ENCODE assay signal across 8 mouse cellular contexts in genomic region chr11:57786616-57787418, GRCm38 (mm10). TPM values are rescaled to one million over a fixed set of nuclear protein-coding genes. Genes with fewer than 3 reads are reported as not detected.
DNase-seq lines count a peak whose midpoint lies in the region; ATAC-seq lines count a peak whose summit lies in the region.

No protein-coding gene starts in this region.

- WGBS in midbrain, embryonic 13.5 days = 17% methylated on average over 18 of the region's 18 CpGs

- H3K4me2 ChIP-seq in midbrain, embryonic 13.5 days (replicated peaks) = peak overlapping the region; percentile 22

- H3K9me3 ChIP-seq in midbrain, embryonic 13.5 days = no peaks in the 10 kb centered on the region

- DNase-seq in ovary, postnatal 10 days (ENCODE audit: low spot score) = peak; percentile 12
- DNase-seq in ovary, adult 18-20 months (ENCODE audit: low spot score) = no peak
- DNase-seq in embryo, embryonic 10.5 days (ENCODE audit: low spot score) = peak; percentile 63
- DNase-seq in heart, postnatal 10 days = peak; percentile 30 to 57
- DNase-seq in layer of hippocampus, adult 9-11 months = peak; percentile 45
- no peak for DNase-seq in thymus, postnatal 0 days (ENCODE audit: low spot score)

- H3K27me3 ChIP-seq in midbrain, embryonic 13.5 days = no peaks in the 10 kb centered on the region; the same call in 1 of the 2 replicates

- H3K4me3 ChIP-seq in midbrain, embryonic 13.5 days (replicated peaks) = no peak overlapping the region

- H3K36me3 ChIP-seq in midbrain, embryonic 13.5 days = 0 out of 2 replicates have a peak, but pooled peaks cover 3% of the 10 kb centered on the region

- ATAC-seq in midbrain, embryonic 13.5 days = peak; percentile 70
- ATAC-seq in megakaryocyte progenitor cell, adult 5-6 weeks (replicated peaks; ENCODE audit: poor library complexity) = no peak

- peaks cover 18% of the 10 kb centered on the region for H3K4me1 ChIP-seq in midbrain, embryonic 13.5 days (replicated peaks)

- H3K9ac ChIP-seq in midbrain, embryonic 13.5 days (replicated peaks) = peak overlapping the region; percentile 49; the same call in 1 of the 2 replicates

- intact Hi-C loops in heart, postnatal 10 days (cut with DNase I) = no loop called here

- H3K27ac ChIP-seq in midbrain, embryonic 13.5 days = peak overlapping the region; percentile 76

RNA-seq across cellular contexts. Expression of gene Sap30l, which starts 14.6 kb away (rescaled TPM):
- total RNA-seq in heart, postnatal 10 days (2021) = 10 to 100 TPM; 36.1 to 38.8 TPM
- 8.9 and 9.8 TPM in 2 replicates for polyA plus RNA-seq in midbrain, embryonic 13.5 days (2015; fragmentation: Nextera tagmentation; extraction: Ambion mirVana)
- polyA plus RNA-seq in thymus, postnatal 0 days (2015; fragmentation: Nextera tagmentation; extraction: Ambion mirVana) = 15.6 and 21.3 TPM in 2 replicates
- 19.0 and 22.6 TPM in 2 replicates for total RNA-seq in megakaryocyte progenitor cell, adult 5-6 weeks (2015)
- total RNA-seq in megakaryocyte progenitor cell, adult 5-6 weeks (2017) = 16.5 and 17.0 TPM in 2 replicates

RNA-seq across cellular contexts. Expression of gene Hand1, which starts 45.8 kb away (rescaled TPM):
- total RNA-seq in heart, postnatal 10 days (2021) = under 1 TPM in 1 of 2 experiments, not detected in 1; 0.15 TPM
- polyA plus RNA-seq in midbrain, embryonic 13.5 days (2015; fragmentation: Nextera tagmentation; extraction: Ambion mirVana) = not detected in 2 replicates
- 0.46 and 0.57 TPM in 2 replicates for polyA plus RNA-seq in thymus, postnatal 0 days (2015; fragmentation: Nextera tagmentation; extraction: Ambion mirVana)
- total RNA-seq in megakaryocyte progenitor cell, adult 5-6 weeks (2015) = not detected in 2 replicates
- not detected in 2 replicates for total RNA-seq in megakaryocyte progenitor cell, adult 5-6 weeks (2017)

Comparison
In these comparisons a context has a peak if more than half of its experiments do, and no peak if none do; other contexts are left out.
1. DNase-seq: peak in ovary, postnatal 10 days (single experiment), embryo, embryonic 10.5 days (single experiment), heart, postnatal 10 days (2 of 2) and layer of hippocampus, adult 9-11 months (single experiment); none in ovary, adult 18-20 months (single experiment) and thymus, postnatal 0 days (single experiment).